Mouse (Mus musculus) left cerebral cortex, postnatal 25 days (tissue): ENCODE data around the gene Akap8l. TPM values are rescaled to one million over a fixed set of nuclear protein-coding genes. Genes with fewer than 3 reads are reported as not detected.
A peak's percentile ranks its signal among the peaks of the same experiment; 100 is the strongest.

Experiments used
- DNase-seq, 2 experiments: peaks; one replicate each; pipeline ENCODE4 v3.0.0; 2022; ENCODE audit warnings: low spot score in 2 of 2, mixed read lengths in 1 of 2
- intact Hi-C: fragments of 180-260 bp; cut with DNase I; formaldehyde crosslinking; loops from one replicate; pipeline ENCODE4 v1.15.1; 2025
- total RNA-seq, 2 experiments: library from RNA; stranded (reverse); gene quantifications; 2 replicates each; pipeline ENCODE4 v1.2.3; 2021

The Akap8l gene
- 100 to 1,000 TPM; 179 to 230 TPM for total RNA-seq

- peak; percentile 98 to 100 for DNase-seq
- intact Hi-C loops = no loop called here
Observed at GRCm38 (mm10) chr17:32350382-32350983, at the start of gene Akap8l. Gene Akap8l (minus strand): TSS chr17:32350607.

DNA sequence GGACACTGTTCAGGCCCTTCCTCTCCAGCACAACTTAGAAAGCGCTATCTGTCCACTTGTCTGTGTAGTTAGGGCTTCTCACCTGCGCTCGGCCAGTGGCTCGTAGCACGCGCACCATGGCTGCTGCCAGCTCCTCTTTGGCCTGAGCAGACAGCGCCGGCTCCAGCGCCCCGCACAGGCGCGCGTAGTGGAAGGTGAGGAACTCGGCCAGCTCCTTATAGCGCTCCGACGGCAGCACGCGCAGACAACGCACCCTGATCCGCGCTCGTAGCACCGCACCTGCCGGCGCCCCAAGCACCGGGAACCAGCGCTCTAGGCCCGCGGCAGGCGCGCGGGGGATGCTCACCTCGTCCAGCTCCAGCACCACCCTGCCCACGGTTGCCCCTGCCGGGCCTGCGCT lies 45.9 kb upstream of the Akap8l start:
- intact Hi-C loops = no loop called here
- no peak for DNase-seq

GRCm38 (mm10) chr17:32393944-32394343 lies 43.5 kb upstream of the Akap8l start:
- intact Hi-C loops = no loop called here
- no peak for DNase-seq

DNA sequence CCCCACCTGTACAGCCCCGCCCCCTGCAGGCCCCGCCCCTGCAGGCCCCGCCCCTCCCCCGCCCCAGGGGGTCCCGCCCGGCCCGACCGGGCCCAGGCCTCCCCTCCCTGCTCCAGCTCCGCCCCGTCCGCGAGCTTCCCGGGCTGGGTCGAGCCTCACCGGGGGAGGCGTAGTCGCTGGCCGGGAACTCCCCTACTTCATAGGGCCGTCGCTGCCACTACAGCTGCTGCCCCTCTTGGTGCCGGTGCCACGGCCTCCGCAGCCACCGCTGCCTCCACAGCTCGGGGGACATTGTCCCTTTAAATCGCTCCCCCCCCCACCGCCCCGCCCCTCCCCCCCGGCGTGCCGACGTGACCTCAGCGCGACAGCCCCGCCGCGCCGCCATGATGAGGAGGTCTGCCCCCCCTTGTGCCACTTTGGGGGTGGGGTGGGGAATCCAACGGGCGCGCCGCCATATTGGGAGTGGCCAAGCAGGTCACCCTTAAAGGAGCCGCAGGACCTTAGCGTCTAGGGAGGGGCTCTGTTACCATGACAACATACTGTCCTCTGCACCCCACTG lies 38.8 kb upstream of the Akap8l start, which contains the start of gene Wiz:
Gene Wiz, minus strand, starts transcription at position 339 of the 559 bp plus-strand sequence.
- intact Hi-C loops = loop anchor here (1.0 to 2.0 kb wide), 3 partner anchors 25 to 105 kb away; no protein-coding TSS in a partner anchor
- peak; percentile 90 to 95 for DNase-seq

DNA sequence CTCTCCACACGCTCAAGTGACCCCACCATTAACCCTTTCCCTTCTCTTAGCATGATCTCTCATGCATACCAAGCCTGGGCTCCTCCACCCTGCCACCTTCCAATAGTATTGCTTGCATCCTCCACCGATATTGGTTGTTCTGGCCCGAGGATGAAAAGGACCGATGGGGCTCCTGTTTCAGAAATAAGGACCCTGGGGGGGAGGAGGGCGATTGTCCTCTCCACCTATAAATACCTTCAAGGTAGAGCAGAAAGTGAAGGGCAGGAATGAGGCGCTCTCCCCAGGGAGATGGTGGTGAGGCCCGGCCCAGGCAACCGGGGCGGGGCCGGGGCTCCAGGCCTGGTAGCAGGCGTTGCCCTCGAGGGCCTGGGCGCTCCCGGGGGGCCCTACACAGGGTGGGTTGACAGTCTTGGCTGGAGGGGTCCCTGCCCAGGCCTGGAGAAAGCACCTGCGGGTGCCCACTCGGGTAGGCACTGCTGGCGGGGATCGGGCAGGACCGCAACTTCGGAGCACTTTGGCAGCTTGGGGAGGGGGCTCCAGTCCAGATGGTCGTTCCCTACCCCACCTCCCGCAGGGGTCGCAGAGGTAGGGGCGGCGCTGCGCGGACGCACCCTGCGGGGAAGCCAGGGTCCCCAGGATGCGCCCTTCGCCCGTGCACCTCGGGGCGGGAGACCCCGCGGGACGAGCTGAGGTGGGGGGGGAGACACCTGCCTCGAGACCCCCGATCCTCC lies 38.1 kb upstream of the Akap8l start:
- DNase-seq = peak in 1 of 2 experiments; percentile 41
- intact Hi-C loops = loop anchor here (1.0 to 2.0 kb wide), 3 partner anchors 24 to 106 kb away; no protein-coding TSS in a partner anchor

DNA sequence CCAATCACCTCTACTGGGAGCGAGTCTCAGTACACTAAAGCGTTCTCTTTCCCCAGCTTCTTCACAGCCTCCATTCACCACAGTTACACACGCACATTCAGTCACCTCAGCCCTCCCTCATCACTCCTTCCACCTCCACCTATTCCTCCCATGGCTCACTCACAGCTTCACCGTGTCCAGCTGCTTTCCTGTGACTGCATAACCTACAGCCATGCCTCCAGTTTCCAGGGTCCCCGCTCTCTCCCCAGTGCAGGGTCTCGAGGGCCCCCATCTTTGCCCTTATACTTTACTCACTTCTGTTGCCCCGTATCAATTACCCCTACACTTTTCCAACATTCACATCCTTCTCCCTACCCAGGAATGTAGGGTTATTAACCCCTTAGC lies 37.6 kb upstream of the Akap8l start:
- no peak for DNase-seq
- intact Hi-C loops = loop anchor here (2.0 kb wide), 1 partner anchor 45 kb away; no protein-coding TSS in a partner anchor

- intact Hi-C loops = no loop called here
- DNase-seq = peak; percentile 50 to 56
Observed at GRCm38 (mm10) chr17:32386659-32387432, 36.4 kb upstream of the Akap8l start.

GRCm38 (mm10) chr17:32383661-32384060 lies 33.3 kb upstream of the Akap8l start:
- DNase-seq = no peak
- intact Hi-C loops = no loop called here

- intact Hi-C loops = no loop called here
- DNase-seq = no peak
Observed at GRCm38 (mm10) chr17:32382576-32382975, 32.2 kb upstream of the Akap8l start.

- intact Hi-C loops = no loop called here
Observed at GRCm38 (mm10) chr17:32378786-32379185, 28.4 kb upstream of the Akap8l start.

DNA sequence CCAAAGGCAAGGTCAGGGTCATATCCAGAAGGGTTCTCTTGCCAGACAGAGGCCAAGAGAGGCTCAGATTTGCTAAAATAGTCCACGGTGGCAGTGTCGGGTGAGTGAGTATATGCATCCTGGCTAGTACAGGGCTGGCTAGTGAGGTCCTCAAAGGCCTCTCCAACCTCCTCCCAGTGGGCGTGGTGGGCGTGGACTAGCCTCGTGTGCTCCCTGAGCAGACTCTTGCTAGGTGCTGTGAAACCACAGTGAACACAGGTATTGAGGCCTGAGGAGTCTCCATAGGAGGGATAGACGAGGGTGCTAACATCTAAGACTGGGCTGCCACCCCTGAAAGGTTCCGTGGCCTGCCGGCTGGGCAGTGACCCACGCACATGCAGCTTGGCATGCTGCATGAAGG lies 26.7 kb upstream of the Akap8l start:
- no peak for DNase-seq
- intact Hi-C loops = no loop called here

More at GRCm38 (mm10) chr17:32378786-32379185, 28.4 kb upstream of the Akap8l start:
- DNase-seq = no peak

DNA sequence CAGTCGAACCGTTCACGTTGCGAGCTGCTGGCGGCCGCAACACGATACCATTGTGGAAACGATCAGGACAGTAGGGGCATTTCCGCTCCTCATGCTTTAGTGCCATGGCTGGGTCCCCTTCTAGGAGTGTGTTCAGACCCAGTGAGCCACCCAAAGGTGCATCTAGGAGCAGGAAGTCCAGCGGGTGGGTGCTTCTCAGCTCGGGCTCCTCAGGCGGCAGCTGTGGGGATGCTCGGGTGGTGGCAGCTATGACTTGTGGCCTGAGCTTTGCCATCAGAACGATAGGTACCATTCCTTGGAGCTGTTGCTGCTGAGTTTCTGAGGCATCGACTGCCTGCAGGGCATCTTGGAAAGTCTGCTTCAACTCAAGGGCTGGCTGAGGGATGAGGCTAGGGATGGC lies 26.1 kb upstream of the Akap8l start:
- no peak for DNase-seq
- intact Hi-C loops = no loop called here

- DNase-seq = no peak
- intact Hi-C loops = no loop called here
Observed at GRCm38 (mm10) chr17:32368991-32369578, 18.7 kb upstream of the Akap8l start.

DNA sequence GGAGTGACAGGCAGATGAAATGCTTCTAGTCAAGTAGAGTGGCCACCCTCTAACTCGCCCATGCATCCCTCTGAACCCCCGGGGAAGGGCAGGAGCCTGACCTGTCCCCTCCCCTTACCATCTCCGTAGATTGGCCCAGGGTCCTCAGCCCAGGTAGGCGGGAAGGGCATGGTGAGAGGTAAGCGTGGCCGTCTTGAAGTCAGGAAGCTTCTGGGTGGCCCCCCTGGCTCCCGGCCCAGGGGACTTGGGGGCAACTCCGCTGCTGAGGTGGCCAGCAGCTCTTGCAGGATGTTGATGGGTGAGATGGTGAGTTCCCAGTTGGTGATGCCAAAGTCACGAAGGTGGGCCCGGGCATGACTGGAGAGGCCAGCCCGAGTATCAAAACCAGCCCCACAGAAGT lies 17.3 kb upstream of the Akap8l start:
- intact Hi-C loops = no loop called here
- no peak for DNase-seq

- no peak for DNase-seq
- intact Hi-C loops = no loop called here
Observed at GRCm38 (mm10) chr17:32365296-32365695, 14.9 kb upstream of the Akap8l start.

GRCm38 (mm10) chr17:32364850-32365249 lies 14.4 kb upstream of the Akap8l start:
- no peak for DNase-seq
- intact Hi-C loops = loop anchor here (1.0 kb wide), 1 partner anchor 24 kb away; the partner anchor contains the start of gene Wiz

DNA sequence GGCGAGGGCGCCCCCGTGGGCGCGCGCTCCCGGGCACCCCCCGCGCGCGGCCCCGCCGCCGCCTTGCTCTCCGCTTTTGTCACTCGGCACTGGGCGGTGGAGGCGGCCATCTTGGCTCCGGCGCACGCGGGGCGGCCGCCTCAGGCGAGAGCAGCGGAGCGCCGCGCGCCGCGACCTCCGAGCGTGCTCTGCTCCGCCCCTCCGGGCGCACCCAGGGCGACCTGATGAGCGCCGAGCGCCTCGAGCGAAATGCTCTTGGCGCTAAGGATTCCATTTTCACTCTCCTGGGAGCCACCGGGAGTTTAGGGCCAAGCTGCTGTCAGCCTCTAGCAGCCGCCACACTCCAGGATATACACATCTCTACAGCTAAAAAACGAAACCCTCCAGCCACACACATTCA lies 13.9 kb upstream of the Akap8l start:
- DNase-seq = peak; percentile 89 to 91
- intact Hi-C loops = loop anchor here (1.0 kb wide), 1 partner anchor 25 kb away; the partner anchor contains the start of gene Wiz

DNA sequence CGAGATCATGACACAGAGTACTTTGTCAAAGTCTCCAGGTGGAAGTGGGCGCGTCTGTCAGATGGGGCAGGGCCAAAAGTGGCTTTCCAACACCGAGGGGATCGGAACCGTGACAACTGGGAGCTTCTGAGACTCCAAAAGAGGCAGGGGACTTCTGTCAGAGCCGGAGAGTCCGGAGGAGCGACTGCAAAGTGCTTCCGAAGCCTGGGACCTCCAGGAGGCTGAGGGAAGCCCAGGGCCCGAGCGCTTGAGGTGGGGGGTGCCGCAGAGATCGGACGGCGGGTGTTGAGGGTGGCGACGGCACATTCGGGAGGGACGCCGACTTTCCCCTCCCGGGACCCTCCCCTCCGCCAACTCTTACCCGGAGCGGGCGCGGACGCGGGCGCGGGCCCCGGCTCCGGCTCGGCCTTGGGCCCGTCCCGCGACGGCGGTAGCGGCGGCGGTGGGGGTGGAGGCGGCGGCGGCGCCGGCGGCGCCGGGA lies 13.5 kb upstream of the Akap8l start:
- intact Hi-C loops = loop anchor here (1.0 kb wide), 1 partner anchor 25 kb away; the partner anchor contains the start of gene Wiz
- DNase-seq = no peak

DNA sequence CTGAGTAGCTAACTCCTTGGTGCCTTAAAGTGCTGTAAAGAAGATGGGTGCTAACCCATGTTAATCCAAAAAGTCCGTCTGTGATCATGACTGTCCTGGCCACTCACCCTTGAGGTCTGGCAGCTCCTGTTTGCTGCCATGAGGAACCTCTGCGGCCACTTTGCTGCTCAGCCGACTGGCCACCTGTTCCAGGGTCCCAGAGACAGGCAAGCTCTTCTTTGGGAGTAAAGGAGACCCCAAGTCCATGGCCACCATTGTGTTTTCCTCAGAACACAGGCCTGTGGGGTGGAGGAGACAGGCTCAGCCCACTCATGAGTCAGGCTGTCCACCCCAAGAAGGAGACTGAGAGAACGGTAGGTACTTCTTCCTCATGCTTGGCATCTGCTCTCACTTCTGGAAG lies 12.3 kb upstream of the Akap8l start:
- intact Hi-C loops = no loop called here

More for the DNA sequence above, 12.3 kb upstream of the Akap8l start:
- DNase-seq = no peak
